Mouse (Mus musculus) neural tube, embryonic 14.5 days (tissue): Measurements from ENCODE around the gene Psg16. TPM values are rescaled to one million over a fixed set of nuclear protein-coding genes. Genes with fewer than 3 reads are reported as not detected.
"Not testable (repeated sequence)": the region's sequence is repeated elsewhere in the genome, so short reads cannot be mapped to it uniquely, and the experiment has no call there.

ENCODE experiments used
- ATAC-seq: fragments of 200-750 bp; cut with Nextera tagmentation; 2 replicates; pipeline ENCODE4 v1.8.0; 2017; ENCODE audit warnings: low read depth, mild to moderate bottlenecking, moderate TSS enrichment, moderate library complexity
- H3K27ac ChIP-seq: fragments of 300-500 bp; sonication (generic); 2 replicates; pipeline ENCODE4 v1.5.1; 2014; ENCODE audit warnings: low read depth, mild to moderate bottlenecking, control low read depth, low read length, moderate library complexity, mixed read lengths
- H3K27me3 ChIP-seq: fragments of 300-500 bp; sonication (generic); 2 replicates; pipeline ENCODE4 v1.6.1; 2014; ENCODE audit warnings: low read length; ENCODE audit not compliant: control insufficient read depth, insufficient read depth
- H3K36me3 ChIP-seq: fragments of 300-500 bp; sonication (generic); 2 replicates; pipeline ENCODE4 v1.6.1; 2014; ENCODE audit warnings: low read length, mixed read lengths; ENCODE audit not compliant: control insufficient read depth, insufficient read depth
- H3K4me1 ChIP-seq: fragments of 300-500 bp; sonication (generic); 2 replicates; pipeline ENCODE4 v1.6.1; 2014; ENCODE audit warnings: low read length; ENCODE audit not compliant: control insufficient read depth, insufficient read depth
- H3K4me2 ChIP-seq: fragments of 300-500 bp; sonication (generic); 2 replicates; pipeline ENCODE4 v1.6.1; 2014; ENCODE audit warnings: mild to moderate bottlenecking, low read depth, low read length, control low read depth
- H3K4me3 ChIP-seq: fragments of 300-500 bp; sonication (generic); 2 replicates; pipeline ENCODE4 v1.5.1; 2014; ENCODE audit warnings: low read depth, low read length, control low read depth, mixed read lengths
- H3K9ac ChIP-seq: fragments of 300-500 bp; sonication (generic); replicated peaks from 2 replicates; pipeline ENCODE4 v1.6.1; 2014; ENCODE audit warnings: low read depth, mild to moderate bottlenecking, control low read depth, low read length, mixed read lengths
- H3K9me3 ChIP-seq: fragments of 300-500 bp; sonication (generic); 2 replicates; pipeline ENCODE4 v1.6.1; 2016; ENCODE audit warnings: low read length; ENCODE audit not compliant: control insufficient read depth
- WGBS: fragments of 180-500 bp; shearing (Covaris S2); extraction: QIAGEN DNeasy Blood & Tissue Kit; methylation state at CpG from one replicate; pipeline ENCODE4 v1.1.7; 2014; 5-methylcytosine and 5-hydroxymethylcytosine counted together
- polyA plus RNA-seq: library from polyadenylated mRNA; unstranded; fragments of >200 nt; fragmentation: Nextera tagmentation; extraction: Ambion mirVana; gene quantifications from 2 replicates; pipeline ENCODE4 v1.2.1, GENCODE M21; 2014

Psg16 gene
- polyA plus RNA-seq, 1 experiment from 2014 or later: 4.0 TPM

DNA sequence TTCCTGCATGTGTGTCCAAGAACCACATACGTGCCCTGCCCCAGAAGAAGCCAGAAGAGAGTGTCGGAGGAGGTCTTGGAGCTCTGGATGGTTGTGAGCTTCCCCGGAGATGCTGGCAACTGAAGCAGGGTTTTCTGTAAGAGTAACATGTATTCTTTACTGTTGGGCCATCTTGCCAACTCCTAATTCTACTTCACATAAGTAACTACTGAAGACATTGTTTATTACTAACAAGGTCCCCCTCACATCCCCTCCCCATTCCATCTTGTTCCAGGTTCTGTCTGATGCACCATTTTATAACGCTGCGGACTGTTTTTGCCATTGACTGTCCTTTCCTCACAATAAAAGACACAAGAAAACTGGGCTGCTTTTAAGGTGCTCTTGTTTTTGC lies 332 bp upstream of the Psg16 start:
- H3K9me3 ChIP-seq: no peaks in the 10 kb centered on the region
- H3K4me1 ChIP-seq: no peaks in the 10 kb centered on the region
- H3K4me3 ChIP-seq: no peak overlapping the region
- H3K27me3 ChIP-seq: no peaks in the 10 kb centered on the region
- no peak overlapping the region for H3K4me2 ChIP-seq
- WGBS: 59% methylated on average over 5 of the region's 5 CpGs
- no peaks in the 10 kb centered on the region for H3K36me3 ChIP-seq
- H3K27ac ChIP-seq: no peak overlapping the region
- ATAC-seq: 0 out of 2 replicates have a peak, but pooled peaks have one; percentile 9
- no peak overlapping the region for H3K9ac ChIP-seq

DNA sequence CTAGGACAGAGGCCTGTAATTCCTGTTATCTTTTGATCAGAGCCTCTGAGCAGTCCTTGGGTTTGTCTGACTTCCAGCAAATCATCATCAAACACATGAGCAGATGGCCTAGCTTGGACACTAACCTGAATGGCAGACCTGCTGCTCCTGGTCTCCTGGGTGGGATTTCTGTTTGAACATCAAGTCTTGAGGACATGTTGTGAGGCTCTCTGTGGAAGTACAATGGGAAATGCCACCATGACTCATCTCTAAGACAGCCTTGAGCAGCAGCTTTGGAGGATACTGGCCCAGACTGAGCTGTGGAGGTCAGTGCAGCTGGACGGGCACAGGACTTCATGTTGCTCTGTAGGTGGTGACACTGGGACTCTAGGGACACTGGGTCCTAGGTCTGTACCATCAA lies 2.7 kb downstream of the Psg16 start:
- no peak for ATAC-seq
- Histone ChIP-seq H3K9ac (no peak overlapping the region), H3K27ac (no peak overlapping the region), H3K4me2 (no peak overlapping the region), H3K4me3 (no peak overlapping the region), H3K27me3 (no peaks in the 10 kb centered on the region), H3K4me1 (no peaks in the 10 kb centered on the region), H3K9me3 (no peaks in the 10 kb centered on the region), H3K36me3 (no peaks in the 10 kb centered on the region)
- WGBS: 100% methylated on average over 1 of the region's 1 CpGs

DNA sequence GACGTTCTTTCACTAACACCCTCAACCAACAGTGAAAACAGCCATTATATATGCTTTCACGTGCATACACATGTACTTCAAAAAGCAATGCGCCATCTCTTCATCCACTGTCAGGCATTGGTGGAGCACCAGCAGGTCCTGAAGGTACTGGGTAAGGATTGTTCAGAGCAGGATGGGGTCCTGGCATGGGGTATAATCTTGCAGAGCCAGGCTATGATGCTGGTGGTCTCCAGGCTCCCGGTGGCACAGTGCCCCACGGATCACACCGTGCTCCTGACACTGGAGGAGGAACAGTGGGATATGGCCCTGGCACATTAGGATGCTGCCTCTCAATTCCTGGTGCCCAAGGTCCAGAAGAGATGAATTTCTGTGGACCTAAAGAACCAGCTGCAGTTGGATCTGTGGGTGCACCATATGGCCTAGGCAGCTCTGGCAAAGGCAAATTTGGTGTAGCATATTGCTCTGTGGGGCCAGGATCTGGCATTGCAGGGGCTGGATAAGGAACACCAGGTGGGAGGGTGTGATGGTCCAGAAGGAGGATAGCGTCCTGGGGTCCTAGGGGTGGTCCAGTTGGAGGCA lies 4.3 kb downstream of the Psg16 start:
- Histone ChIP-seq H3K36me3 (no peaks in the 10 kb centered on the region), H3K4me1 (no peaks in the 10 kb centered on the region), H3K4me2 (no peak overlapping the region), H3K9me3 (no peaks in the 10 kb centered on the region), H3K9ac (no peak overlapping the region), H3K27me3 (no peaks in the 10 kb centered on the region), H3K4me3 (no peak overlapping the region), H3K27ac (no peak overlapping the region)
- ATAC-seq: no peak
- 87% methylated on average over 7 of the region's 7 CpGs for WGBS

DNA sequence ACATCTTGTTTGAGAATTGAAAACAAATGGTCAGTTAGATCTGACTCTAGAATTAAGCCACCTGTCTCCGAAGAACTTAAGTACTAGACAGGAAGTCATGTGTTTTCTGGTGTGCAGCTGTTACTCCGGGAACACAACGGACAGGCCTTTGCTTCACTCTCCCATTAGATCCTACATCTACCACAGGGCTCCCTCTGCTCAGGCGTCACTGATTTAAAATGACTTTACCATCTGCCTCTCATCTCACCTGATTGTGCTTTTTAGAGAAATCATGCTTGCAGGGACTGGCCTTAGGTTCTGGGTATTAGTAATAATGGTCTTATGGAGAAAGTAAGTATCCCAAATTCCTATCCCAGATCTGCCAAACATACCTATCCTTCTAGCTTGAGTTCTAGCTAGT lies 8.9 kb downstream of the Psg16 start:
- H3K4me1 ChIP-seq: no peaks in the 10 kb centered on the region
- WGBS: 88% methylated on average over 4 of the region's 4 CpGs
- no peak overlapping the region for H3K4me3 ChIP-seq
- no peak overlapping the region for H3K4me2 ChIP-seq
- H3K27ac ChIP-seq: no peak overlapping the region
- no peaks in the 10 kb centered on the region for H3K9me3 ChIP-seq
- H3K36me3 ChIP-seq: no peaks in the 10 kb centered on the region
- no peaks in the 10 kb centered on the region for H3K27me3 ChIP-seq
- no peak overlapping the region for H3K9ac ChIP-seq
- no peak for ATAC-seq

DNA sequence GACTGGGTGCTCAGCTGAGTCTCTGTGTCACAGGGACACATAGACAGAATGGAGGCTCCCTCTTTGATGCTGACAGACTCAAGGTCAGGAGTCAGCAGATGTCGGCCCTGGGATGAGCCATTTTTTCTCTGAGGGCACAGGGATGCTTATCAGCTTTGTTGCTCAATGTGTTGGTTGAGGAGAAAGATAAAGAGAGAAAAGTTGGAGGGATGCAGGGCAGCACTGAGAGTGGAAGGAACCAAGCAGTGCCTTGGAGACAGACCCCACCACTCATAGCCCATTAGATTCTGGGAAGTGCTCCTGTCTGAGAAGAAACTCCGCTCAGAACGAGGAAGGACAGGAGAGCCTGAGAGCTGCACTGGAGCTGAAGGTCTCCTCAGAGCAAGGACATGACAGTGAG lies 13.9 kb downstream of the Psg16 start:
- no peaks in the 10 kb centered on the region for H3K36me3 ChIP-seq
- H3K4me2 ChIP-seq: no peak overlapping the region
- no peak overlapping the region for H3K4me3 ChIP-seq
- WGBS: 90% methylated on average over 3 of the region's 3 CpGs
- no peaks in the 10 kb centered on the region for H3K27me3 ChIP-seq
- ATAC-seq: no peak
- no peaks in the 10 kb centered on the region for H3K9me3 ChIP-seq
- H3K4me1 ChIP-seq: no peaks in the 10 kb centered on the region
- H3K27ac ChIP-seq: no peak overlapping the region
- no peak overlapping the region for H3K9ac ChIP-seq

DNA sequence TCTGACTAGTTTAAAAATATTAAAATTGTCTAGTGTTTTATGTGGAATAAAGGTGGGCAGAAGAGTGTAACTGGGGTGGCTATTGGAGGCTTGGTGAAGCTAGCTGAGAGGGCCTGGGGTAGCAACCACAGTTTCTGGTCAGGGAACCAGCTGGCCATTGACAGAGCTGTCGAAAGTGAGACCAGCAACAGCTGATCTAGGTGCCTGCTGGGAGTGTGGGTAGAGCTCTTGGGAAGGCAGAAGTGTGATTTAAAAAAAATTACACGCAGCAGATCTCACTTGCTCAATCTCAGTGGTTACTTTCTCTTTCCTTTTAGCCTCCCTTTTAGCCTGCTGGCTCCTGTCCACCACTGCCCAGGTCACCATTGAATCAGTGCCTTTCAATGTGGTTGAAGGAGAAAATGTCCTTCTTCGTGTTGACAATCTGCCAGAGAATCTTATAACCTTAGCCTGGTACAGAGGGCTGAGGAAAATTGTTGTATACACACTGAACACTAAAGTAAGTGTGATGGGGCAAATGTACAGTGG lies 16.3 kb downstream of the Psg16 start:
- 56% methylated on average over 3 of the region's 3 CpGs for WGBS
- H3K4me1 ChIP-seq: no peaks in the 10 kb centered on the region
- no peaks in the 10 kb centered on the region for H3K36me3 ChIP-seq
- no peak overlapping the region for H3K27ac ChIP-seq
- H3K27me3 ChIP-seq: no peaks in the 10 kb centered on the region
- H3K4me3 ChIP-seq: no peak overlapping the region
- H3K4me2 ChIP-seq: no peak overlapping the region
- H3K9me3 ChIP-seq: no peaks in the 10 kb centered on the region
- H3K9ac ChIP-seq: no peak overlapping the region
- ATAC-seq: no peak

DNA sequence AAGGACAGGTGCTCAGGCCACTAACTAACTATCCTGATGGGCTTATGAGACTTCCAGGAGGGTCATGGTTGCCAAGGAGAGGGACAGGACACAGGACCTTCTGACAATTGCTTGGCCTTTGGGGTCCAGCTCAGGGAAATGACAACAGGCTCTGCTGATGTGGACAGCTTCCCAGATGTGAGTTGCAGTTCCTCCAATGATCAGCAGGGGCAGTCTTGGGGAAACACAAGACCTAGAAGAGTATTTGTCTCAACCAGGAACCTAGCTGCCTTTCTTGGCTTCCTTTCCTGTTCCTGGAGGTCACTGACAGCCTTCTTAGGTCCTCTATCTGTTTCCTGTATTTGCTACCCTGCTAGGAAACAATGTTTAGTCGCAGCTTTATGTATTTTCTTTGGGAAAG lies 17.4 kb downstream of the Psg16 start:
- Histone ChIP-seq H3K27ac (no peak overlapping the region), H3K9ac (no peak overlapping the region), H3K4me3 (no peak overlapping the region), H3K9me3 (no peaks in the 10 kb centered on the region), H3K36me3 (no peaks in the 10 kb centered on the region), H3K4me2 (no peak overlapping the region), H3K4me1 (no peaks in the 10 kb centered on the region), H3K27me3 (no peaks in the 10 kb centered on the region)
- WGBS: 18% methylated on average over 1 of the region's 1 CpGs
- ATAC-seq: no peak

DNA sequence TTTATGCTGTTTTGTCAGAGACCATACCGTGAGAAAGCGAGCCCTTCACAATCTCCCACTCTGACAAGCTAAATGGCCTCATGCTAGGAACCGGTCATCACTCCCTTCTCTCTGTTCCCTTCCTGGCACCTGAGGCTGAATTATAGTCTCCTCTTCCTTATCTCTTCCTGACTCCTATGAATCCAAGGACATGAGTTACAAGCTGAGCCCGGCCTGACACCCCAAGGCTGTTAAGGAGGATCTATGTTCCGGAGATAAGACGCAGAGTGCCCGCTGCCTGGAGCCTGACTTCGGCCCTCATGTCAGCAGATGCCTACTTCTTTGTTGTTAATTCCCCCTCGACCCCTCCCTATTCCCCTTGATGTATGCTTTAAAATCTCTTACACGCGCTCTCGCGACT lies 27.8 kb downstream of the Psg16 start:
- H3K9me3 ChIP-seq, ATAC-seq, H3K27ac ChIP-seq, H3K27me3 ChIP-seq, H3K4me3 ChIP-seq, H3K4me1 ChIP-seq, H3K36me3 ChIP-seq, H3K9ac ChIP-seq, H3K4me2 ChIP-seq: not testable (repeated sequence)
- 85% methylated on average over 13 of the region's 13 CpGs for WGBS

DNA sequence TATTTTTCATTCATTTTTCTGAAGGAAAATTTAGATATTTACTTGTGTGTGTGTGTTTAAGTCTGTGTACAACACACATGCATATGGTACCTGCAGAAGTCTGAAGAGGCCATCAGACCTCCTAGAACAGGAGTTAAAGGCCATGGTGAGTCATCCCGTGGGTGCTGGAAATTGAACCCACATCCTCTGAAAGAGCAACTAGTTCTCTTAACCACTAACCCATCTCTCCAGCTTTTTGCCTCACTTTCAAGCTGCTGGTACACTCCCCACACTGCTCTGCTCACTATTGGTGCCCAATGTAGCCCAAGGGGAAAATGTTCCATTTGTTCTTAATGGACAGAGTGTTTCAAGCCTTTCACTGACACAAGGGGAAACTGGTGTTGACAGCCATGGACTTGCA lies 61.5 kb downstream of the Psg16 start:
- Histone ChIP-seq H3K4me3 (no peak overlapping the region), H3K27me3 (no peaks in the 10 kb centered on the region), H3K4me1 (no peaks in the 10 kb centered on the region), H3K36me3 (no peaks in the 10 kb centered on the region), H3K9me3 (no peaks in the 10 kb centered on the region), H3K9ac (no peak overlapping the region), H3K27ac (no peak overlapping the region), H3K4me2 (no peak overlapping the region)
- 90% methylated on average over 1 of the region's 1 CpGs for WGBS
- ATAC-seq: no peak
